Mouse (Mus musculus): ENCODE results near the gene Cebpe. TPM values are rescaled to one million over a fixed set of nuclear protein-coding genes. Genes with fewer than 3 reads are reported as not detected.

The Cebpe gene
- total and polyA plus RNA-seq, 2 experiments from 2014 or later: not detected

DNA sequence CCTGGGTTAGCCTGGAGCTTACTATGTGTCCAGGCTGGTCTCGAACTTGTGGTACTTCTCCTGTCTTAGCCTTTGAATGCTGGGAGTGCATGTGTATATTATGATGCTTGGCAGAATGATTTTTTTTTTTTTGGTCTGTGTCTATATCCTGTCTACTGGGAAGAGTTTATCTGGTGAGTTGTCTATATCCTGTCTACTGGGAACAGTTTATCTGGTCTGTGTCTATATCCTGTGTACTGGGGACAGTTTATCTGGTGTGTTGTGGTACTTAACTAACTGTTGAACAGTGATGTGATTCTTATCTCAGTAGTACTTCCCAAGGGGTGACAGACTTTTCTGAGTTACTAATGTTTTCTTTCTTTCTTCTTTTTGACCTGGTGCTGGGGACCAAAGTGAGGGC, 39.8 kb upstream of the Cebpe start:
- no peaks in the 10 kb centered on the region for H3K9me3 ChIP-seq (replicated peaks; ENCODE audit: control insufficient read depth, low read length)
- H3K36me3 ChIP-seq (replicated peaks; ENCODE audit: control insufficient read depth, insufficient read depth, low read length): no peaks in the 10 kb centered on the region
- no peak overlapping the region for H3K4me3 ChIP-seq (ENCODE audit: low read depth, low read length)
- 75% methylated on average over 1 of the region's 1 CpGs for WGBS
- no peak for DNase-seq (ENCODE audit: low spot score)
- H3K27me3 ChIP-seq (ENCODE audit: control insufficient read depth, insufficient read depth, low read length): no peaks in the 10 kb centered on the region
- no peak for ATAC-seq (ENCODE audit: insufficient read depth, low read depth)
- no peak overlapping the region for H3K4me2 ChIP-seq (ENCODE audit: low read depth, low read length)
- H3K27ac ChIP-seq (ENCODE audit: low read depth): no peak overlapping the region
- no peaks in the 10 kb centered on the region for H3K4me1 ChIP-seq (ENCODE audit: control insufficient read depth, insufficient read depth)
- TF ChIP-seq EP300 (IDR thresholded peaks at IDR 0.05; ENCODE audit: low read depth) (no peak), CTCF (IDR thresholded peaks at IDR 0.05; ENCODE audit: low read depth) (no peak)
- H3K9ac ChIP-seq (replicated peaks; ENCODE audit: low read depth, low read length): no peak overlapping the region

DNA sequence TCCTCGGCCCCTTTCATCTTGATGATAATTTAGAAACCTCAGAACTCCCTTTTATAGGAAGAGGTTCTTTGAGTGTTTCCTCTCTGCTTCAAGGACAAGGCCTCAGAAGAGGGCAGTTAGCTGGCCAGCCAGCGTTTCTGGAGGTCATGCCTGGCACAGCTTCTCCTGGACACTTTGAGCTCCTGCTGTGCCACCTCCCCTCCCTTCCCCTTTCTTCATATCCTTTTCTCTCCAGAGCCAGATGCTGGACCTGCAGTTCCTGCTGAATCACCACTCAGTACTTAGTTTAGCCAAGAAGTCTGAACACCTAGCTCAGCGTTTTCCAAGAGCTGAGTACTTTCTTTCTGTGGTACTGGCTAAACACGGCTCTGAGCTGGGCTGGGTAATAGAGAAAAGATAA, 37.3 kb upstream of the Cebpe start:
- 67% methylated on average over 4 of the region's 4 CpGs for WGBS

GRCm38 (mm10) chr14:54747942-54748917, 36.3 kb upstream of the Cebpe start:
- ATAC-seq (ENCODE audit: insufficient read depth, low read depth): no peak
- no peak overlapping the region for H3K4me2 ChIP-seq (ENCODE audit: low read depth, low read length)
- H3K9ac ChIP-seq (replicated peaks; ENCODE audit: low read depth, low read length): no peak overlapping the region
- no peak overlapping the region for H3K4me3 ChIP-seq (ENCODE audit: low read depth, low read length)
- no peaks in the 10 kb centered on the region for H3K27me3 ChIP-seq (ENCODE audit: control insufficient read depth, insufficient read depth, low read length)
- H3K27ac ChIP-seq (ENCODE audit: low read depth): no peak overlapping the region
- H3K9me3 ChIP-seq (replicated peaks; ENCODE audit: control insufficient read depth, low read length): no peaks in the 10 kb centered on the region
- 72% methylated on average over 16 of the region's 16 CpGs for WGBS
- no peak for TF ChIP-seq EP300 (IDR thresholded peaks at IDR 0.05; ENCODE audit: low read depth)
- no peak for TF ChIP-seq CTCF (IDR thresholded peaks at IDR 0.05; ENCODE audit: low read depth)
- no peaks in the 10 kb centered on the region for H3K36me3 ChIP-seq (replicated peaks; ENCODE audit: control insufficient read depth, insufficient read depth, low read length)
- no peaks in the 10 kb centered on the region for H3K4me1 ChIP-seq (ENCODE audit: control insufficient read depth, insufficient read depth)
- DNase-seq (ENCODE audit: low spot score): no peak

More for the DNA sequence above, 37.3 kb upstream of the Cebpe start:
- Histone ChIP-seq H3K4me3 (ENCODE audit: low read depth, low read length) (no peak overlapping the region), H3K4me1 (ENCODE audit: control insufficient read depth, insufficient read depth) (no peaks in the 10 kb centered on the region), H3K36me3 (replicated peaks; ENCODE audit: control insufficient read depth, insufficient read depth, low read length) (no peaks in the 10 kb centered on the region), H3K27ac (ENCODE audit: low read depth) (no peak overlapping the region), H3K27me3 (ENCODE audit: control insufficient read depth, insufficient read depth, low read length) (no peaks in the 10 kb centered on the region), H3K9ac (replicated peaks; ENCODE audit: low read depth, low read length) (no peak overlapping the region), H3K4me2 (ENCODE audit: low read depth, low read length) (no peak overlapping the region), H3K9me3 (replicated peaks; ENCODE audit: control insufficient read depth, low read length) (no peaks in the 10 kb centered on the region)
- no peak for TF ChIP-seq EP300 (IDR thresholded peaks at IDR 0.05; ENCODE audit: low read depth)
- no peak for TF ChIP-seq CTCF (IDR thresholded peaks at IDR 0.05; ENCODE audit: low read depth)
- no peak for DNase-seq (ENCODE audit: low spot score)
- ATAC-seq (ENCODE audit: insufficient read depth, low read depth): no peak

DNA sequence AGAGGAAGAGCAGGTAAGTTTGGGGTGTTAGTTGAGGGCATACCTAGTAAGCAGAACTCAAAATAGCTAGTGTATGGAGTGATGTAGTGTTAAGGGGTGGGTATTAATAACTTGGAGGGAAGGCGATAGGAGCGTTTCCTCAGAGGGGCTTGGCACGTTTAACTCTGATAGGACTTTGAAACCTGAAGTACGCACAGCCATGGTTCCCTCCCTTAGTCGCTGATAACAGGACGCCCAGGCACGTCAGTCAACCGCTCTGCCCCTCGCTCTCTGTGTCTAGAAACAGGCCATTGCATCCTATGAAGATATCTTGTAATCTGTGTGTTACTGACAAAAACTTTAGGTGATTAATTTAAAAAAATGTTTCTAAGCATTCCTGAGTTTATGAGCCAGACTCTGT, 34.1 kb upstream of the Cebpe start:
- 25% methylated on average over 9 of the region's 9 CpGs for WGBS
- Histone ChIP-seq H3K9me3 (replicated peaks; ENCODE audit: control insufficient read depth, low read length) (no peaks in the 10 kb centered on the region), H3K9ac (replicated peaks; ENCODE audit: low read depth, low read length) (no peak overlapping the region), H3K4me2 (ENCODE audit: low read depth, low read length) (no peak overlapping the region), H3K4me1 (ENCODE audit: control insufficient read depth, insufficient read depth) (no peaks in the 10 kb centered on the region), H3K4me3 (ENCODE audit: low read depth, low read length) (no peak overlapping the region), H3K27me3 (ENCODE audit: control insufficient read depth, insufficient read depth, low read length) (no peaks in the 10 kb centered on the region), H3K27ac (ENCODE audit: low read depth) (no peak overlapping the region), H3K36me3 (replicated peaks; ENCODE audit: control insufficient read depth, insufficient read depth, low read length) (no peaks in the 10 kb centered on the region)
- no peak for TF ChIP-seq CTCF (IDR thresholded peaks at IDR 0.05; ENCODE audit: low read depth)
- TF ChIP-seq EP300 (IDR thresholded peaks at IDR 0.05; ENCODE audit: low read depth): no peak
- ATAC-seq (ENCODE audit: insufficient read depth, low read depth) (no peak; the same call in 1 of the 2 replicates), DNase-seq (ENCODE audit: low spot score) (no peak)

GRCm38 (mm10) chr14:54744473-54744872, 32.5 kb upstream of the Cebpe start:
- Histone ChIP-seq H3K9ac (replicated peaks; ENCODE audit: low read depth, low read length) (no peak overlapping the region), H3K4me3 (ENCODE audit: low read depth, low read length) (no peak overlapping the region), H3K9me3 (replicated peaks; ENCODE audit: control insufficient read depth, low read length) (no peaks in the 10 kb centered on the region), H3K36me3 (replicated peaks; ENCODE audit: control insufficient read depth, insufficient read depth, low read length) (no peaks in the 10 kb centered on the region), H3K4me2 (ENCODE audit: low read depth, low read length) (no peak overlapping the region), H3K27ac (ENCODE audit: low read depth) (no peak overlapping the region), H3K27me3 (ENCODE audit: control insufficient read depth, insufficient read depth, low read length) (no peaks in the 10 kb centered on the region), H3K4me1 (ENCODE audit: control insufficient read depth, insufficient read depth) (no peaks in the 10 kb centered on the region)
- ATAC-seq (ENCODE audit: insufficient read depth, low read depth): no peak
- WGBS: 32% methylated on average over 8 of the region's 8 CpGs
- TF ChIP-seq CTCF (IDR thresholded peaks at IDR 0.05; ENCODE audit: low read depth) (no peak), EP300 (IDR thresholded peaks at IDR 0.05; ENCODE audit: low read depth) (no peak)
- no peak for DNase-seq (ENCODE audit: low spot score)

All from heart, postnatal 0 days (tissue).